Mouse (Mus musculus): ENCODE data around the gene Rngtt.

DNA sequence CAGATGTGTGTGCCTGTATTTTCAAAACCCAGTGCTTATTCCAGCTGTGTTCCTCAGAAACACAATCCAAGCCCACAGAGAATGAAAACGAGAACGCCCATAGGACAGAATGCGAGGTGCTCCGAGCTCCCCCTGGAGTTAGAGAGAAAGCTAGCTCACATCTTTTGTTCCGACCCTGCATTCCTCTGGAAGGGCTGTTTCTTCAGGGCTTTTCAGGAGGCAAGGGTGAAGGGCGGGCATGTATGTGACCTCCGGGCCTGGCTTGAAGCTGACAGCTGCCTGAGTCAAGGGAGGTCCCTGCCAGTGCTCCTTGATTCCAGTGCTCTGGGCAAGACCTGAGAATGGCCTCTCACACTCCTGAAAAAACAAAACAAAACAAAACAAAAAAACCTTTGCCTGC is 216.0 kb downstream of the Rngtt start:
- TF ChIP-seq POLR2A (IDR thresholded peaks at IDR 0.05; ENCODE audit: low read depth, low read length): no peak
- no peak for TF ChIP-seq CTCF (conservative IDR thresholded peaks at IDR 0.05; ENCODE audit: insufficient read depth, insufficient read length, low read depth, low read length)

Measured in kidney, adult 2 months (tissue).